Mouse (Mus musculus): ENCODE results near the gene Tle6.

Tle6 gene

DNA sequence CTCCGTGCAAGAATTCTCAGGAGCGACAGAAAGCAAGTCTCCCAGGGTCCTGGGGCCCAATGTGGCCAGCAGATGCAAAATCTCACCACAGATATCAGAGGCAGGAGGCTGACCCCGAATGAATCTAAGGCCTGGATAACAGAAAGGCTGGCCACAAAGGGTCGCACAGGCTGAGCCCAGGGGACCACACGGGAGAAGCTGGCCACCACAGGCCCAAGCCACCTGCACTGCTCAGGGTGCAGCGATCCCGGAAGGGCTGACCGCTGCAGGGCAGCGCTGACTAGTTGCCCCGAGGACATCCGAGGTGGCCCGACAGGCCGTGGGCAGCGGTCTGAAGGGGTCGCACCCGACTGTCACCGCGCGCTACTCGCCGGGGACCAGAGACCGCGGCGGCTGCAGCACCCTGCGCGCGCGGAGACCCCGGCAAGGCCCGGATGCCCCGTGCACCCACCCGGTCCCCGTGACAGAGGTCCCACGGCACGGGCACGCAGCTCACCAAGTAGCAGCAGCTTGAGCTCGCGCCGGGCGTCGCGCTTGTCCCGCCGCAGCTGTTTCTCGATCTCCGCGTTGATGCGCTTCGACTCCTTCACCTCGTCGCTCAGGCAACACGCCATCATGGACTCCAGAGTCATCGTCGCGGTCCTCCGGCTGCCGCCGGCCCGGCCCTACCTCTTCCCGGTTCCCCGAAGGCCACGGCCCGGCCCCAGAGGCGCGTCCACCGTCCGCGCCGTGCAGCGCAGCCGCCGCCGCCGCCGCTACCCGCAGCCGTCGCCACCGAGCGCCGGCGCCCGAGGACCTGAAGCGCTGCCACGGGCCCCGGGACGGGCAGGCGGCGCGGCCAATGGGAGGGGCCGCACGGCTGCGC, 56.3 kb downstream of the Tle6 start:
- no peak for DNase-seq (ENCODE audit: inconsistent age in 2 of 2, low spot score in 1 of 2)

GRCm38 (mm10) chr10:81543633-81544032, 57.2 kb downstream of the Tle6 start:
- DNase-seq (ENCODE audit: inconsistent age in 2 of 2, low spot score in 1 of 2), result no peak

GRCm38 (mm10) chr10:81542727-81543460, 58.0 kb downstream of the Tle6 start:
- DNase-seq (ENCODE audit: inconsistent age in 2 of 2, low spot score in 1 of 2), result no peak

GRCm38 (mm10) chr10:81541803-81542202, 59.1 kb downstream of the Tle6 start:
- peak; percentile 70 to 78 for DNase-seq (ENCODE audit: inconsistent age in 2 of 2, low spot score in 1 of 2)

DNA sequence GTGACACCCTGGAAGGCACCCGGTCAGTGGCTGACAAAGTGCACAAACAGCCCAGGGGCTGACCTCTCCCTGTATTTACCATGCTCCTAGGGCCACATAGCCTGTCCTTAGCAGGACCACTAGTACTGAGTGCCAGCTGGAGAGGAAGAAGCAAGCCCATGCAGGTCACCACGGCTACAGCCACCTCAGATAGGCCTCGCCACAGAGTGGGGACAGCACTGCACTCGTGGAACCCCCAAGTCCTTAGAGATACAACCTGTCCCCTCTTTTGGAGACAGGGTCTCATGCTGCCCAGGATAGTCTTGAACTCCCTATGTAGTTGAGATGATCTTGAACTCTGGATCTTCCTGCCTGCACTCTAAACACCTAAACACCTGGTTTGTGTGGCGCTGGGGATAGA, 59.5 kb downstream of the Tle6 start:
- DNase-seq (ENCODE audit: inconsistent age in 2 of 2, low spot score in 1 of 2), result no peak
